Mouse (Mus musculus) neural tube, embryonic 10.5 days (tissue): ENCODE data around the gene Tbc1d16.
"Not testable (repeated sequence)": the region's sequence is repeated elsewhere in the genome, so short reads cannot be mapped to it uniquely, and the experiment has no call there.

Source experiments
- DNase-seq: peaks from one replicate; pipeline ENCODE4 v3.0.0-alpha.2; 2017; ENCODE audit warnings: low spot score; ENCODE audit errors: extremely low spot score

Tbc1d16 gene

GRCm38 (mm10) chr11:119118905-119119304, 109.4 kb downstream of the Tbc1d16 start:
- no peak for DNase-seq

GRCm38 (mm10) chr11:119117945-119118344, 110.4 kb downstream of the Tbc1d16 start:
- no peak for DNase-seq

- no peak for DNase-seq
Observed at GRCm38 (mm10) chr11:119116992-119117391, 111.3 kb downstream of the Tbc1d16 start.

- no peak for DNase-seq
Observed at GRCm38 (mm10) chr11:119112721-119113120, 115.6 kb downstream of the Tbc1d16 start.

GRCm38 (mm10) chr11:119111345-119111744, 117.0 kb downstream of the Tbc1d16 start:
- DNase-seq: no peak

GRCm38 (mm10) chr11:119109415-119110071, 118.8 kb downstream of the Tbc1d16 start:
- DNase-seq: no peak

GRCm38 (mm10) chr11:119108573-119109263, 119.6 kb downstream of the Tbc1d16 start:
- DNase-seq: no peak

- no peak for DNase-seq
Observed at GRCm38 (mm10) chr11:119106289-119106688, 122.0 kb downstream of the Tbc1d16 start.

- no peak for DNase-seq
Observed at GRCm38 (mm10) chr11:119105748-119106147, 122.6 kb downstream of the Tbc1d16 start.

GRCm38 (mm10) chr11:119105071-119105609, 123.2 kb downstream of the Tbc1d16 start:
- no peak for DNase-seq

GRCm38 (mm10) chr11:119103991-119104390, 124.3 kb downstream of the Tbc1d16 start:
- DNase-seq: no peak

GRCm38 (mm10) chr11:119100355-119100754, 127.9 kb downstream of the Tbc1d16 start:
- DNase-seq: not testable (repeated sequence)

GRCm38 (mm10) chr11:119098202-119098601, 130.1 kb downstream of the Tbc1d16 start:
- DNase-seq: no peak

GRCm38 (mm10) chr11:119095441-119095840, 132.9 kb downstream of the Tbc1d16 start:
- DNase-seq: no peak

GRCm38 (mm10) chr11:119093322-119093721, 135.0 kb downstream of the Tbc1d16 start:
- DNase-seq: no peak
